Mouse (Mus musculus) stomach, postnatal 0 days (tissue): Measurements from ENCODE around the gene Rftn1.

ENCODE experiments used
- CTCF ChIP-seq: IDR thresholded peaks from 2 replicates; pipeline ENCODE4 v1.5.1; 2016; ENCODE audit warnings: antibody characterized with exemption, low read depth, mild to moderate bottlenecking, moderate library complexity
- EP300 ChIP-seq: optimal IDR thresholded peaks from 2 replicates; pipeline ENCODE3; 2016; ENCODE audit warnings: antibody characterized with exemption

- TF ChIP-seq CTCF (no peak), EP300 (no peak)
Observed at GRCm38 (mm10) chr17:50086887-50087286, 103.6 kb downstream of the Rftn1 start.
